Mouse (Mus musculus) kidney, embryonic 14.5 days (tissue): Measurements from ENCODE around the gene Traf3ip2. TPM values are rescaled to one million over a fixed set of nuclear protein-coding genes. Genes with fewer than 3 reads are reported as not detected.

Experiments
- ATAC-seq: fragments of 200-750 bp; cut with Nextera tagmentation; 2 replicates; pipeline ENCODE4 v1.8.0; 2017; ENCODE audit warnings: moderate number of reproducible peaks, mild to moderate bottlenecking, moderate TSS enrichment, moderate library complexity; ENCODE audit not compliant: low FRiP score, low TSS enrichment
- H3K27ac ChIP-seq: fragments of 300-500 bp; sonication (generic); 2 replicates; pipeline ENCODE4 v1.5.1; 2014; ENCODE audit warnings: low read depth, mild to moderate bottlenecking, low read length, moderate library complexity, mixed read lengths
- H3K27me3 ChIP-seq: fragments of 300-500 bp; sonication (generic); 2 replicates; pipeline ENCODE4 v1.6.1; 2014; ENCODE audit warnings: mild to moderate bottlenecking, low read length; ENCODE audit not compliant: control insufficient read depth, insufficient read depth
- H3K36me3 ChIP-seq: fragments of 300-500 bp; sonication (generic); 2 replicates; pipeline ENCODE4 v1.6.1; 2014; ENCODE audit warnings: low read length, mixed read lengths; ENCODE audit not compliant: control insufficient read depth, insufficient read depth
- H3K4me1 ChIP-seq: fragments of 300-500 bp; sonication (generic); 2 replicates; pipeline ENCODE4 v1.6.1; 2014; ENCODE audit warnings: low read length, mixed read lengths; ENCODE audit not compliant: control insufficient read depth, insufficient read depth
- H3K4me2 ChIP-seq: fragments of 300-500 bp; sonication (generic); replicated peaks from 2 replicates; pipeline ENCODE4 v1.6.1; 2014; ENCODE audit warnings: low read depth, mild to moderate bottlenecking, low read length
- H3K4me3 ChIP-seq: fragments of 300-500 bp; sonication (generic); 2 replicates; pipeline ENCODE4 v1.5.1; 2014; ENCODE audit warnings: mild to moderate bottlenecking, low read length
- H3K9ac ChIP-seq: fragments of 300-500 bp; sonication (generic); 2 replicates; pipeline ENCODE4 v1.6.1; 2014; ENCODE audit warnings: low read depth, mild to moderate bottlenecking, low read length, moderate library complexity
- H3K9me3 ChIP-seq: fragments of 300-500 bp; sonication (generic); 2 replicates; pipeline ENCODE4 v1.6.1; 2016; ENCODE audit warnings: low read length; ENCODE audit not compliant: control insufficient read depth
- WGBS: fragments of 180-500 bp; shearing (Covaris S2); extraction: QIAGEN DNeasy Blood & Tissue Kit; methylation state at CpG from one replicate; pipeline ENCODE4 v1.1.7; 2014; 5-methylcytosine and 5-hydroxymethylcytosine counted together
- polyA plus RNA-seq: library from polyadenylated mRNA; unstranded; fragments of >200 nt; fragmentation: Nextera tagmentation; extraction: Ambion mirVana; gene quantifications from 2 replicates; pipeline ENCODE4 v1.2.1, GENCODE M21; 2014

Traf3ip2 gene
- polyA plus RNA-seq, 1 experiment from 2014 or later: 19.6 TPM

DNA sequence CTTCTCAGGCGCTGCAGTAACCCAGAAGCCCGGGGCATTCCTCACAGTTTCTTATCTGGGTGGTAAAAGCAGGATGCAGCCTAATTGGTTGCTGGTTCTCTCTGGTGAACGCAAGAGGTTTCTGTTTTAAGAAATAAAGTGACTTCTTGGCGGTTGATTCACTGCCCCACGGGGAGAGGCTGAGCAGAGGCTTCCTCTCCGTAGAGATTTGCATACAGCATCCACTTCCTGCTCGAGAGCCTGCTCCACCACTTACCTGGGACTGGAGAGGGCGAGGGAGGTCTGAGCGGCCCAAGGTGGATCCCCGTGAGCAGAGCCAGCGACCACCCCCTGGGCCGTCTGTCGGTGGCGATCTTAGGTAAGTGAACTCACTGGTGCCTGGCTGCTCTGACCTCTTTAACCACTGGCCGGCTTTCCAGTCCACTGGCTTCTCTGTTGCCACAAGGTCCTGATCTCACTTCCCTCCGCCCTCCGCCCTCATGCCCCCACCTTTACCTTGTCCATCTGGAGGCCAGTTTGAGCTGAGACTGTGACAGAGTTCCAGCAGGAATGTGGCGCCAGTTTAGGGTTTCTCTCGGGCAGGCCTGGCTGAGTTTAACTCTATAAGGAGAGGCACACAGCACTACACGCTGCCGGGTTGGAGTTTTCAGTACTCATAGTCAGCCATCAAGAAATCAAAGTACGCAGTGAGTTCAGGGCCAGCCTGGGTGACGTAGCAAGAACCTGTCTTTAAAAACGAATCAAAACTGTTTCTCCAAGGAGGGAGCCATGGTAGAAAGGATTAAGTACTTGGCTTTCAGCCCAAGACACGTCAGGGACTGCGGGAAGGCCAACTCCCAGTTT, 476 bp downstream of the Traf3ip2 start:
- Histone ChIP-seq H3K36me3 (no peaks in the 10 kb centered on the region), H3K9me3 (no peaks in the 10 kb centered on the region), H3K4me2 (peak overlapping the region; percentile 59), H3K4me3 (peak overlapping the region; percentile 42), H3K9ac (peak overlapping the region; percentile 64), H3K27me3 (no peaks in the 10 kb centered on the region), H3K27ac (peak overlapping the region; percentile 96), H3K4me1 (peaks cover 17% of the 10 kb centered on the region)
- ATAC-seq: peak; percentile 89
- WGBS: 2% methylated on average over 26 of the region's 26 CpGs

DNA sequence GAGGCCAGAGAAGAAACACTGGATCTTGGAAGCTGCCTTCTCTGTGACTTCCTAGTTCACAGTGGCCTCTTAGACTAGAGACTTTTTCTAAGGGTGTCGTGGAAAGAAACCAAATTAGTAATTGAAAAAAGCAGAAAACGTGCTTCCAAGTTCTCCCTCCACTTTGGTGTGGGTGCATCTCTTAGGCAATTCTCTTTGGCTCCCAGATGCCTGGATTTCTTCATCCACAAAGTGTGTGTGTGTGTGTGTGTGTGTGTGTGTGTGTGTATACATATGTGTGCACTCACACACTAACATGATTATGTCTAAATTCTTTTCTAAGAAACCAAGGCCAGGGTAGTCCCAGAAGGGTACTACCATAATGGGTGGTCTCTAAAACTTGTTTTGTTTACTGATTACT, 1.2 kb downstream of the Traf3ip2 start:
- H3K9ac ChIP-seq: peak overlapping the region; percentile 64
- no peak for ATAC-seq
- WGBS: 17% methylated on average over 2 of the region's 2 CpGs
- peak overlapping the region; percentile 96 for H3K27ac ChIP-seq
- peak overlapping the region; percentile 42 for H3K4me3 ChIP-seq
- H3K4me1 ChIP-seq: peaks cover 17% of the 10 kb centered on the region
- peak overlapping the region; percentile 59 for H3K4me2 ChIP-seq
- H3K27me3 ChIP-seq: no peaks in the 10 kb centered on the region
- H3K36me3 ChIP-seq: no peaks in the 10 kb centered on the region
- no peaks in the 10 kb centered on the region for H3K9me3 ChIP-seq

DNA sequence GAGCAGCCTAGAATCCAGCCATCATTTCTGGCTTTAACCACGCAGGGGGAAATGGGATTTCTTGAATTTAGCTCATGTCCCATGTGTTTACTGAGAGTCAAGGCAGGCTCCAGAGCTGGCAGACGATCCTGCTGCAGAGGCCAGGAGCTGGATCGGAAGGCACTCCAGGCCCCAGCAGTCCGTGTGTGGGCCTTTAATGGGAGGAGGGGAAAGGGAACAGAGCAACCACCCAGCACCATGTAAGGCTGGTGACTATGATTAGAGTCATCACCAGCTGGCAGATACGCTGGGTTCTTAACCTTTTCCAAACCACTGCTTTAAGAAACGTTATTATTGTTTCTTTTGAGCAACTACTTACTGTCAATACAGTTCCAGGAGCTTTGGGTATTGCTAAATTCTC, 1.9 kb downstream of the Traf3ip2 start:
- H3K4me3 ChIP-seq: no peak overlapping the region; the same call in 1 of the 2 replicates
- peak; percentile 17; the same call in 1 of the 2 replicates for ATAC-seq
- H3K9ac ChIP-seq: no peak overlapping the region

DNA sequence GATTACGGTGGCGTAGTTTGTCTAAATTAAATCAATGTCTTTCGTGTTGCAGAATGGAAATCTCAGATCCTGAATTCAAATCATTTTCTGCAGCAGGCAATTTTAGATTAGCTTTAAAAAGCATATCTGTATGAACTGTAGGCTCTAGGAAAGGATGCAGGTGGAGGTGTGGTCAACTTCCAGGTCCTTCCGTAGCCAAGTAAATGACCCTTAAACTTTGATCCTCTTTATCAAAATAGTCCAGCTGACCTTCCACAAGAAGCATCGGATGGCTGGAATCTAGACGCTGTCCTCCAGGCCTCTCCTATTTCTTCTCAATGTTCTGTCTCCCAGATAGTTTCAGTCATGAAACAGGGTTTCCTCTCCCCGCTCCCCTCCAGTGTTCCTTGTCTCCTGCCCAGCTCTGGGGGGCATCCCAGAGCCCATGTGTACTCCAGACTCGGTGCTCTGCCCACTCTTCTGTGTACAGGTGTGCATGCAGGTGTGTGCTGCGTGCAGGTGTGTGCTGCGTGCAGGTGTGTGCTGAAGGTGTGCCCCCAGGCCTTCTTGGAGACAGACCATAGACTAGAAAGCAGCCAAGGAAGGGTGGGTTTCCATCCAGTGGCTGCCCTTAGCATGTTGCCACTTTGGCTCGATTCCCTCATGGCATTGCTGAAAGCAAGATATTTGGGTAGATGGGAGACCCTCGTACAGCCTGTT, 2.9 kb downstream of the Traf3ip2 start:
- Histone ChIP-seq H3K36me3 (no peaks in the 10 kb centered on the region; the same call in 1 of the 2 replicates), H3K9ac (no peak overlapping the region), H3K27ac (no peak overlapping the region), H3K9me3 (no peaks in the 10 kb centered on the region), H3K4me2 (no peak overlapping the region), H3K4me3 (no peak overlapping the region), H3K4me1 (peaks cover 17% of the 10 kb centered on the region), H3K27me3 (no peaks in the 10 kb centered on the region)
- no peak for ATAC-seq
- WGBS: 80% methylated on average over 12 of the region's 12 CpGs

More for the DNA sequence above, 1.9 kb downstream of the Traf3ip2 start:
- Histone ChIP-seq H3K27ac (peak overlapping the region; percentile 96; the same call in 1 of the 2 replicates), H3K9me3 (no peaks in the 10 kb centered on the region), H3K4me1 (peaks cover 17% of the 10 kb centered on the region), H3K27me3 (no peaks in the 10 kb centered on the region), H3K36me3 (no peaks in the 10 kb centered on the region), H3K4me2 (peak overlapping the region; percentile 15; the same call in 1 of the 2 replicates)
- 23% methylated on average over 6 of the region's 6 CpGs for WGBS

DNA sequence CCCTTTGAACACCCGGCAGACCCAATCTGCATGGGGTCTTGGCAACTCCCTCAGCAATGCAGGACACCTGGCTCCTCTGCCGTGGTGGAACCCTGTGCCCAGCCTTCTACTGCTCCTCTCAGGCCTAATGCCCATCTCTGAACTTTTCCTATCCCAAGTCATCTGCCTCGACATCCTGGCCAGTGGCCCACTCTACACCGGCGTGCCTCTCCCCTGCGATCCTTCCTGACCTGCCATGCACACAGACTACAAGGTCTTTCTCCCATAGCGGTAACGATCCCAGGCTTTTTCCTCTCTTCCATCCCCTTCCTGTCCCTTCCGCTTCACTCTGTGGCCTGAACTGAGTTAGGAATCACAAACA, 3.5 kb downstream of the Traf3ip2 start:
- WGBS: 80% methylated on average over 9 of the region's 9 CpGs
- no peak overlapping the region for H3K4me2 ChIP-seq
- ATAC-seq: no peak
- no peaks in the 10 kb centered on the region for H3K27me3 ChIP-seq
- no peak overlapping the region for H3K4me3 ChIP-seq
- H3K9me3 ChIP-seq: no peaks in the 10 kb centered on the region
- peaks cover 17% of the 10 kb centered on the region for H3K4me1 ChIP-seq
- H3K36me3 ChIP-seq: no peaks in the 10 kb centered on the region; the same call in 1 of the 2 replicates
- H3K9ac ChIP-seq: no peak overlapping the region
- no peak overlapping the region for H3K27ac ChIP-seq

DNA sequence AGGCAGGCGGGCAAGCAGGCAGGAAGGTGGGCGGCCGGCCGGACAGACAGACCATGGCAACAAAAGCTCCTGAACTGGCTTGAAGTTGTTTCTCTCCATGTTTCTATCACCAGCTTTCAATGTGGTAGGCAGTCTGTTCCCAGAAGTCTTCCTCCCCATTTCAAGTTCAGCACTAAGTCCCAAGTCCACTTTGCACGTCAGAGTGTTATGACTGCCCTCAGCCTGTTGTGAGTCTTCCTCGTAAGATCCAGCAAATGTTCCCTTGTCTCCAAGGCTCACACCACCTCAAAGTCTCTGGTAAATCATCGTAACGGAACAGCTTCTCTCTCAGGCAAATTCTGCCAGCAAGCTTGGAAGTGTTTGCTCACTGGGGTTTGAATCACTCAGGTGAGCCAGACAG, 3.9 kb downstream of the Traf3ip2 start:
- Histone ChIP-seq H3K4me3 (no peak overlapping the region), H3K9ac (no peak overlapping the region), H3K9me3 (no peaks in the 10 kb centered on the region), H3K4me2 (no peak overlapping the region), H3K27me3 (no peaks in the 10 kb centered on the region), H3K36me3 (peaks cover 2% of the 10 kb centered on the region; the same call in 1 of the 2 replicates), H3K27ac (no peak overlapping the region), H3K4me1 (peaks cover 17% of the 10 kb centered on the region)
- WGBS: 85% methylated on average over 8 of the region's 8 CpGs
- ATAC-seq: no peak

DNA sequence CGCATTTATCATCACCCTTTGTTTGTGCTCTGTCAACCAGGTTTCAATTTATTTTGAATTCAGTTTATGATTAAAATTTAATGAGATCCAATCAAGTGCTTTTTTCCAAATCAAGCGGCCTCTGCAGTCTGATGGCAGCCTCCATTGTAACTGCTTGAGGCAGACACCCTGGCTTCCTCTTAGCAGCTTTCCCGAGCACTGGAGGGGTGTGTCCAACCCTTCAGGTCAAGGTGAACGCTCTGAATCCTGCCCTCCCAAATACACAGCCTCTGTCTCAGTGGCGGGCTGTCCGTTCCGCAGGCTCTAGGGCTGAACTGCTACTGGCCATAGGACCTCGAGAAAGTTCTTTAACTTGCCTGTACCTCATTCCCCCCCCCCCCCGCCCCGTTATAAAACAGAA, 5.7 kb downstream of the Traf3ip2 start:
- Histone ChIP-seq H3K9me3 (no peaks in the 10 kb centered on the region), H3K27me3 (no peaks in the 10 kb centered on the region), H3K9ac (no peak overlapping the region), H3K36me3 (peaks cover 4% of the 10 kb centered on the region; the same call in 1 of the 2 replicates), H3K27ac (no peak overlapping the region), H3K4me2 (no peak overlapping the region), H3K4me1 (peaks cover 17% of the 10 kb centered on the region), H3K4me3 (no peak overlapping the region)
- WGBS: 64% methylated on average over 10 of the region's 10 CpGs
- ATAC-seq: no peak

DNA sequence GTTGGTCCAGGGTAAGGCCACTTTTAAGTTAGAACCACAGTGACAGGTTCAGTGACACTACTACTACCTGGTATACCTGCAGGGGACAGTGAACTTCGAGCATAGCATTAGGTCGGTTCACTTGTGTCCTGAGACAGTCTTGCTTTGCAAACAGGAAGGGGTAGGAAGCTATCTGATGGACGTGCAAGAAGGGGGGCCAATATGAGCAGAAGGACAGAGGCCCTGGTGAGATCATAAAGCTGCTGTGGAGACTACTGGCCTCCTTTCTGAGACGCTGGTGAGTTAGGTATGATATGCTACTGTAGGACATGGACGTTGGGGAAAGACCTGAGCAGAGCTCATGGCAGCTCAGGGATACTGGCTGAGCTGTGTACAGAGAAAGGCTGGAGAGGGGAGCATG, 7.9 kb downstream of the Traf3ip2 start:
- Histone ChIP-seq H3K9me3 (no peaks in the 10 kb centered on the region), H3K36me3 (peaks cover 4% of the 10 kb centered on the region; the same call in 1 of the 2 replicates), H3K27ac (no peak overlapping the region), H3K4me1 (peaks cover 21% of the 10 kb centered on the region), H3K9ac (no peak overlapping the region), H3K4me3 (no peak overlapping the region), H3K27me3 (no peaks in the 10 kb centered on the region), H3K4me2 (no peak overlapping the region)
- WGBS: 81% methylated on average over 5 of the region's 5 CpGs
- ATAC-seq: no peak

DNA sequence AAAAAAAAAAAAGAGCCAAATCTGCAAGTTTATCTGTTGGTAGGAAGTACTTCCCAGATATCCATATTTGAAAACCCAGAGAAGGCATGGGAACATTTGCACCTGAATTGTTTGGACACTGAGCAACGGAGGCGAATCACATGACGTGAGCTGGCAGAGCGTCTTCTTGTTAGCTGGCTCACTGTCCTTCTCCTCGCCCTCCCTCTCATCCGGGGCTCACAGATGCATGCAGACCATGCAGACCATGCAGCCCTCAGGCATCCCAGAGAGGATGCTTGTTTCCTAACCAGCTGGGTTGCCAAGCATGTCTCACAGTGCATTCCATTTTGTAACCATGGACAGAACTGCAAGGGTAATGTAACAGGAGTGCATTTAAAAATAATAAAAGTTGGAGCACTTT, 11.1 kb downstream of the Traf3ip2 start:
- no peaks in the 10 kb centered on the region for H3K9me3 ChIP-seq
- H3K4me1 ChIP-seq: peaks cover 27% of the 10 kb centered on the region
- H3K4me3 ChIP-seq: no peak overlapping the region
- no peak overlapping the region for H3K27ac ChIP-seq
- H3K9ac ChIP-seq: no peak overlapping the region
- H3K27me3 ChIP-seq: no peaks in the 10 kb centered on the region; the same call in 1 of the 2 replicates
- 82% methylated on average over 6 of the region's 6 CpGs for WGBS
- ATAC-seq: no peak
- no peak overlapping the region for H3K4me2 ChIP-seq
- peaks cover 7% of the 10 kb centered on the region; the same call in 1 of the 2 replicates for H3K36me3 ChIP-seq
